Mouse (Mus musculus) urinary bladder, adult 18-20 months (tissue): ENCODE results near the gene Gm21985.
A peak's percentile ranks its signal among the peaks of the same experiment; 100 is the strongest.
"Not testable (repeated sequence)": the region's sequence is repeated elsewhere in the genome, so short reads cannot be mapped to it uniquely, and the experiment has no call there.

Source experiments
- DNase-seq, 2 experiments: peaks; one replicate each; pipeline ENCODE4 v3.0.0; 2022; ENCODE audit warnings: low spot score in 2 of 2, mixed read lengths in 2 of 2

The Gm21985 gene

DNA sequence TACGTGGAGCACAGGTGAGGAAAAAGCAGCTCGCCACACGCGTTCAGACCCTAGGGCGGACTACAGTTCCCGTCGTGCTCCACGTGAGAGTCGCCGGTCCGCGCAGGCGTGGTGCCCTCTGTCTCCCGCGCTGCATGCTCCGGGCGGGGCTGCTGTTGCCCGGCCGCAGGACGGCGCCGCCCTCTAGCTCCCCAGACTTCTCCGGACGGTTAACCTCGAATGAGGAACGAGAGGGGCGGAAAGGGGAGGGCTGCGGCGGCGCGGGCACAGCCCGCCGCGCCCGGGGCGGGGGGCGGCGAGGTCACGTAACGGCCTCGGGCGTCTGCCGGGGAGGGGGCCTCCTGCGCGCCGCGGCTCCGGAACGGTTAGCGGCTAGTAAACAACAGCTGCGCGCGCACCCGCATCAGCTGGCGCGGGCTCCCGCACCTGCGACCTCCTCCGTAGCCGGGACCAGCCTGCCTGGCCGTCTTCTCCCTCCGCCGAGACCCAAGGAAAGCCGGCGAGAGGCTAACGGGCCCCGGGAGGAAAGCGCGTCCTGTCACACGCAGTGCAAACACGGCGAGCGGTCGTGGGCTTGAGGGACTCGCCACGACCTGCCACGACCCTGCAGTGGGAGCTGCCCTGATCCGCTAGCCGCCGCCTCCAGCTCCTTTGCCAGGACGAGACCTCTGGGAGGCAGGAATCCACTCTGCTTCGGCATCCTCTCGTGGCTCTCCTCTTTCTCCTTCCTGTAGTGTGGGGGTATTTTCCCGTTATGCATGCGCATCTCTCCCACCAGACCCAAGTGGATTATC lies 469 bp upstream of the Gm21985 start, which contains the start of gene Slc12a6:
Gene Slc12a6, plus strand, starts transcription at position 378 of the 794 bp plus-strand sequence.
- DNase-seq: peak; percentile 89 to 91

- no peak for DNase-seq
Measured at GRCm38 (mm10) chr2:112266780-112267179, 666 bp downstream of the Gm21985 start.

DNA sequence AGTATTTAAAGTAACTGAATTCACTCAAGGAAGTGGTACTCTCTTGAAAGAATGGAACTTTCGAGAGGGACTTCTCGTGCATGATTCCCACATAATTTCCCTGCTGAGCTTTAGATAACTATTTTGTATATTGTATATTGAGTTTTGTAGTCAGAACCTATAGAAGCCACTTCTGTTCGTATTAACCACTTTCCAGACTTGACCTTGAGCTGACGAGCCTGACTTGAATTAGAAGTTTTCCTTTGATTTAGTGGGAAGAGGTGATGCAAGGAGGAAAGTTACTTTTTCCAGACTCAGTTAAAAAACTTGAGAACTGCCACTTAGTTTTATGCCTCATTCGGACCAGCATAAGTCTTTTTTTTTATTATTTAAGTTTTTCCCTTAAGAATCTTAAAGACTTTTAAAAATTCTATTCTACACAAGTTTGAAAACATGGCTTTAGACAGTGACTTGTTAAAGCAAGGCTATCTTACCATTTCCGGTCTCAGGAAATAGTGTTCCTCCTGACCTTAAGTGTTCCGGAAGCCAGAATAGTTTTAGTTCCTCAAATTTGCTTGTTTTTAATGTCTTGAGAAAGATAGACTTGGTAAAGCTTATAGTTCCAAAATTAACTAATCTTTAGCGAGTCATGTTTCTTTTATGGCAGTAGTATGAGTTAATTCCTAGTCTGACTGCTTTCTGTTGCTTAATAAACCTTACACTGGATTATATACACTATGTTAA lies 1.6 kb downstream of the Gm21985 start:
- DNase-seq: no peak

DNA sequence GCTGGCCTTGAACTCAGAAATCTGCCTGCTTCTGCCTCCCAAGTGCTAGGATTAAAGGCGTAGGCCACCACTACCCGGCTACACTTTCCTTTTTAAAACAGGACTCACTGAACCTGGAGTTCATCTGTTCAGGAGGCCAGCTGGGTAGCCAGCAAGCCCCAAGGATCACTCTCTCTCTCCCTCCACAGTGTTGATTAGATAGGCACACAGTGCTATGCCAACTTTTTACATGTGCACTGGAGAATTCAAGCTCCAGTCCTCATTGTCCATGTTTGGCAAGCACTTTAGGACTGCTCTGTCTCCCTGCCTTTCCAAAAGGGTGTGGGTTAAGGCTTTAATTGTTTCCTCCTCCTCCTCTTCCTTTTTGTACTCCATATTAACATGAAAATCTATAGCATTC lies 3.9 kb downstream of the Gm21985 start:
- no peak for DNase-seq

- DNase-seq: no peak
Measured at GRCm38 (mm10) chr2:112272909-112273308, 6.8 kb downstream of the Gm21985 start.

- DNase-seq: no peak
Measured at GRCm38 (mm10) chr2:112273474-112273873, 7.4 kb downstream of the Gm21985 start.

GRCm38 (mm10) chr2:112276870-112277269 lies 10.8 kb downstream of the Gm21985 start:
- DNase-seq: no peak

GRCm38 (mm10) chr2:112282846-112283245 lies 16.7 kb downstream of the Gm21985 start:
- no peak for DNase-seq

DNA sequence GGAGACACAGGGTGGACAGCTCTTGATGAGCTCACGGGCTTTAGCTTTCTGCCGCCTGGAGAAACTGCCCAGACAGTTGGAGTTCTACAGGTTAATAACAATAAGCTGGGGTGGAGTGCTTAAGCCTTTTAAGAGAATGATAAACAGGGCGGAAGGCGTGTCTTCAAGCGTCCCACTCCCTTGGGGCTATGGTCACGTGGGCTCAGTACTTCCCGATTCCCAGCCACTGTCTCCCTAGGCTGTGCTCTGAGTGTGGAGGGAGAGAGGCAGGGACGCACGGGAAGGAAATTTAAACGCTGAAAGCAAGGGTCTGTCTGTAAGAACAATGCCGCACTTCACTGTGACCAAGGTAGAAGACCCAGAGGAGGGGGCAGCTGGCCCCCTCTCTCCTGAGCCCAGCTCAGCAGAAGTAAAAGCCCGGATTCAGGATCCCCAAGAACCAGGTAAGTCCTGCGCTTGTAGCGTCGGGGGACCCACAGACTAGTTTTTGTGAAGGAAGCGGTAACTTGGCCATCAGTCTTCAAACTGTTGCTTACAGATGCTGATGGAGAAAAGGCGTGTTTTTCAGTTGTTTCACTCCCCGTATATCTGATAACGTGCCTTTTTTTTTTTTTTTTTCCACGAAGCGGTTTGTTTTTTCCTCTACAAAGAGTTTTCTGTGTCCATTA lies 18.4 kb downstream of the Gm21985 start:
- DNase-seq: peak; percentile 47 to 68

DNA sequence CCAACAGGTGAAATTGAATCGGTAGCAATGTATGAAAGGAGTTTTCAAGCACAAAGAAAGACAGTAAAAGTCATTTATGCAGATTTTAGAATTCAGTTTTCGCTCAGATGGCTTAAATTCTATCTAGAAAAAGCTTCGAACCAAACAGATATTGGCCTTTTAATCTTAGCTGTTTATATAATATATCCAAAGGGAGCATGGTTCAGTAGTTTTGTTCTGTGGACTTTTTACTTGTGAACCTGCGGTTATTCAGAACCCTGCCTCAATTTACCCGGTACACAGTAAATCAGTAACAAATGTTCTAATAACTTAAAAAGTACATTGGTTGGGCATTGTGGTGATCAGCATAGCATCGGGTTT lies 18.9 kb downstream of the Gm21985 start:
- no peak for DNase-seq

GRCm38 (mm10) chr2:112286062-112286461 lies 19.9 kb downstream of the Gm21985 start:
- not testable (repeated sequence) for DNase-seq

DNA sequence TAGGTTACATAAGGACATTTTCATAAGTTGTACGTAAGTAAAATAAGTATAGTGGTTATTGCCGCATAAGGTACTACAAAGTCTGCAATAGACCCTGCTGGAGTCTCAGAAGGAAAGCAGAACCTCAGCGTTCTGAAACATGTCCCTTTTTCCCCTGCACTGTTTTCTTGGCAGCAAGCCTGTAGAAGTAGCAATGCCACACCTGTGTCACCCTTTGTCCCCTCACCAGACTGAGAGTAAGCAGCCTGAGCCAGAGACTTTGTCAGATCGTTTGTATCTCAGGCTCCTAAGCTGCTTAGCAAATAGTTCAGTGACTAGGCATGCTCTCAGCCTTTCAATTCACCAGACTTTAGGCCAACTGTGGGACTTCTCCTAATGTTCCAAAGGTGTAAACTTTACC lies 20.9 kb downstream of the Gm21985 start:
- DNase-seq: no peak

- no peak for DNase-seq
Measured at GRCm38 (mm10) chr2:112289507-112289906, 23.4 kb downstream of the Gm21985 start.

DNA sequence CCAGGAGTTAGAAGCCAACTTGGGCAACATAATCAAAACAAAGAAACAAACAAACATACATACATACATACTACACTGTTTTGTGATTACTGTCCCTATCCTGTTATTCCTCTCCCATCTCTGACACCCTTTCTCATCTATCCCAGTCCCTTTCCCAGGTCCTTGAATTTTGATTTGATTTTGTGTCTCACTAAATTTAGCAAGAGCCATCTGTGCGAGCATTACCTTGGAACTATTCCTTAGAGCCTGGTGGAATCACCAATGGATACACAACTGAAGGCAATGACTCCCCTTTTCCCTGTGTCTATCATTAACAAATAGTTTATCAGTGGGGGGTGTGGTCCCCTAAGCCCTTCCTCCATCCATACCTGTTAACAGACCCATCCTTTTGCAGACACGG lies 26.7 kb downstream of the Gm21985 start:
- no peak for DNase-seq

DNA sequence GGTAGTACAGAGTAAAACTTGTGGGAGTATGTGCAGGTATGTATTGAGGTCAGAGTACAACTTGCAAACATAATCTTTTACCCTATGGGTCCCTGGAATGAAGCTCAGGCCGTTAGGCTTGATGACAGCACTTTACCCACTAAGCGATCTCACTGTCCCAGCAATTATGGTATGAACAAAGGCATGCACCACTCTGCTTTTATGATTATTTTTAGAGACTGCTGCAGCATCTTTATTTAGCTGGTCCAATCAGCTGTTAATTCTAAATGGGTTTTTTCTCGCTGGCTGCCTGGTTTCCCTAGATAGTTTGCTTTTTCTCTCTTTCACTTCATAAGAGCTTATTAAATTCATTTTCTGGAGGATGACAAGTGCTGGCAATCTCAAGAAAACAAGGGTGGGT lies 30.1 kb downstream of the Gm21985 start:
- no peak for DNase-seq

- DNase-seq: no peak
Measured at GRCm38 (mm10) chr2:112298221-112298620, 32.1 kb downstream of the Gm21985 start.

DNA sequence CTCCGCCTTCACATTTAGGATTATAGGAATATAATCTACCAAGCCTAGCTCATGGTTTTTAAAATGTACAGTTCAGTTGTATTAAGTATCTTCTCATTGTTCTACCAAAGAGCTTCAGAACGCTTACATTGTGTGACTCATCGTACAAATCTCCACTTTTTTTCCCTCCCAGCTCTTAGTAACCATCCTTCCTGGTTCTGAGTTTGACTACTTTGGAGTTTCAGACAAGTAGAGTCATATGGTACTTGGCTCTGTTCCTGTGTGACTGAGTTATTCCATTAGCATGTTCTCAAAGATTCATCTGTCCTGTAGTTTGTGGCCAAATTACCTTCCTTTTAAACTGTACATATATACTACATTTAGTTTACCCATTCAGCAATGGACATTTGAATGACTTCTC lies 42.6 kb downstream of the Gm21985 start:
- DNase-seq: no peak

- no peak for DNase-seq
Measured at GRCm38 (mm10) chr2:112309161-112309600, 43.1 kb downstream of the Gm21985 start.

DNA sequence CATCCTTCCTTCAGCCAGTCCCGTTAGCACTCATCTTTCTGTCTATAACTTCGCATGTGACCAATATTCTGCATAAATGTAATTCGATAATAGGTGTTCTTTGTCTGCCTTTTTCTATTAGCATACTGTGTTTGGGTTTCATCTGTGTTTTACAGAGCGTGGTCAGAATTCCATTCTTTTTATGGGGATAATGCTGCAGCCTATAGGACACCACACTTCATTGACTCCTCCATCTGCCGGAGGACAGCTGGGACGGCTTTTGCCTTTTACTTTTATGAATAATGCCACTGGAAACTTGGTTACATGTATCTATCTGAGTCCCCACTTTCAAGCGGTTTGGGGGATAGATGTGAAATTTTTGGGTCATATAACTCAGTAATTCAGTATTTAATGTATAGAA lies 49.5 kb downstream of the Gm21985 start:
- DNase-seq: no peak

DNA sequence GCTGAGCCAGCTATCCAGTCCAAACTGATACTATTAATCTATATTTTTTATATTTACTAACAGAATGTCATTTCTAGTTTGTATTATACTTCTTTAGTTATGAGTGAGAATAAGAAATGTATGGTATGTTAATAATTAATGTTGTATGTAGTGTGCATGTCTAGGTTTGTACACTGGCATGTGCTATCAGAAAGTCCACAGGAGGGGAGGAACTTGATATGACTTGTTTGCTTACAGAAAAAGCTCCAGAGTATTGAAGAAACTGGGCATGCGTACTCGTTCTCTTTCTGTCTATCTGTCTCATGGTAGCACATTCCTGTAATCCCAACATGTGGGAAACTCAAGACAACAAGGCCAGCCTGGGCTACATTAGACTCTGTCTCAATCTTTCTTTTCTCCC lies 52.1 kb downstream of the Gm21985 start:
- no peak for DNase-seq

DNA sequence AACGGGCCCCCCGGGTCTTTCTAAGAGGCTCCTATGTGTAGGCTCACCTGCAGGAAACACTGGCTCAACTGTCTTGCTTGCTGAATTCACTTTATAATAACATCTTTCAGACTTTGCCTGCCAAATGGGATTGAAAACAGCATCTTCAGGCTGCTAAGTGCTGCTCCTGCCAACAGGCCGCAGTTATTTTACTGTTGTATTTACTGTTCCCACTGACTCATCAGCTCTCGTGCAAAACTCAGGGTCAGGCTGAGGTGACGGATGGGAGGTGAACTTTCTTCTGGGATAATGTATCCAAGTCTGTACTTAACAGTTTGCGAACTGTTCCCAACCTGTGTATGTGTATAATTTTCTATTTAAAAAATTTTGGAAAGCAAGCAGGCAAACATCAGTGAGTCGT lies 52.8 kb downstream of the Gm21985 start:
- DNase-seq: peak; percentile 40 to 68

GRCm38 (mm10) chr2:112328069-112328777 lies 62.1 kb downstream of the Gm21985 start:
- no peak for DNase-seq
